Mouse (Mus musculus): ENCODE measurements at regions not wholly inside any gene's neighbourhood (a gene's known extent, or its start where the extent isn't known, plus 50 kb on each side); places are given as distances from the start of the nearest gene placed in this dataset.
"Not testable (repeated sequence)": the region's sequence is repeated elsewhere in the genome, so short reads cannot be mapped to it uniquely, and the experiment has no call there.

DNA sequence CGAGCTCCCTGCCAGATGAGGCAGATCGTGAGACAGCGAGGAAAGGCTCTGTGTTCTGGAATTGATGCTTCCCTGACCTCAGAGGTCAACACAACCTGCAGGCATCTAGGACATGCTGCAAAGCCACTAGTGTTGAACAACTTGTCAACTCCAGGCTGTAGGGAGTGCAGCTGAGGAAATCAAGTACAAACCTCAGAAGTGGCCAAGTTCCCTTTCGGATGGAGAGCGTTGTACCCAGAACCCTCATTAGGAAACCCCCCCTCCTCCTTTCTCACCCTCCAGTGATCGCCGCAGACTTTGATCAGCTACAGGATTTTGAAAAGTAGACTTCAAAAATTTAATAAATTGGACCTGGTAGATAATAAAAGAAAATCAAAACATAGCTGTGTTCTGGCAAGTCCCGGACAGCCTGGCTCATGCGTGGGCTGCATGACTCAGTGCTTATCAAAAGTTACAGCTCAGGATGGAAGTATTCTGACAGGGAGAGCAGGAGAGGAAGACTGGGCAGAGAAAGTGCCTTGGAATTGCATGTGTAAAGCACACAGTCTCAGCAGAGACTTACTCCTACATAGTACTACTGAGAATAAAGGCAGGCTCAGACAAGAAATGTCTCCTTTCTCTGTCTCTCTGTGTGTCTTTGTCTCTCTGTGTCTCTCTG, 224.2 kb downstream of the Diras2 start:
- no peak for DNase-seq (ENCODE audit: low read depth, low spot score)

GRCm38 (mm10) chr13:52310954-52311353, 220.1 kb downstream of the Diras2 start:
- DNase-seq (ENCODE audit: low read depth, low spot score) = no peak

DNA sequence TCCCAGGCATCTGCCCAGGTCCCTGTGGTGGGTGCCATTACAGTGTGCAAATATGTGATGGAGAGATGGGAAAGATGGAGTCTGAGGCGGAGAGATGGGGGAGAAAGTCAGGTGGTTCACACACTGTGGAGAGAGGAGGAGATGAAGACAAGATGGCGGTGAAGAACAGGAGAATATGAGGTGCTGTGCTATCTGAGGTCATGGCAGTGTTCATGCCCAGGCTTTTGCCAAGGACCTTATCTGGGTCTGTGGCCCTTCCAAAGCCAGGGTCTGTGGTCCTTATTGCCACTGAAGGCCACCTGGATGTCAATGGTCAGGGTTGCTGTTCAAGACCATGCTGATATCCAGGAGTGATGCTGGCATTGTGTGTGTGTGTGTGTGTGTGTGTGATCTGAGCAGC, 212.8 kb downstream of the Diras2 start:
- DNase-seq (ENCODE audit: low read depth, low spot score) = no peak

DNA sequence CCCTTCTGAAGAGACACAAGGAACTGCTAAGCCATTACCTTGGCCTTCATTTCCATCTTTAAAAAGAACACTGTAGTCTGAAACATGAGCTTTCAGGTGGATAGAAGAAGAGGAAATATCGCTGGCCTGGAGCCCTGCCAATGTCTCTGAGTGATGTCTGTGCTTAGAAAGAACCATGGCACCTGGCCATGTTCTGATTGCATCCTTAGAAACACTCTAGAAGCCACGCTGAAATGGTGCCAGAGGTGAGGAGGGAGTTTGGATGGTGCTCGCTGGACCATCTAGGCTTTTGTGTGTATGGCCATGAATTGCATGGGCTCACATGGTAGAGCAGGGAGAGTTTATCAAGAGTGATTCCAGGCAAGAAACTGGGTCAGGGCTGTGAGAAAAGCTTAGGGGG, 207.4 kb downstream of the Diras2 start:
- no peak for DNase-seq (ENCODE audit: low read depth, low spot score)

GRCm38 (mm10) chr13:52324378-52324777, 206.7 kb downstream of the Diras2 start:
- not testable (repeated sequence) for DNase-seq (ENCODE audit: low read depth, low spot score)

GRCm38 (mm10) chr13:52325647-52326046, 205.4 kb downstream of the Diras2 start:
- not testable (repeated sequence) for DNase-seq (ENCODE audit: low read depth, low spot score)

- DNase-seq (ENCODE audit: low read depth, low spot score) = no peak
These were observed 203.3 kb downstream of the Diras2 start for GRCm38 (mm10) chr13:52327734-52328133.

DNA sequence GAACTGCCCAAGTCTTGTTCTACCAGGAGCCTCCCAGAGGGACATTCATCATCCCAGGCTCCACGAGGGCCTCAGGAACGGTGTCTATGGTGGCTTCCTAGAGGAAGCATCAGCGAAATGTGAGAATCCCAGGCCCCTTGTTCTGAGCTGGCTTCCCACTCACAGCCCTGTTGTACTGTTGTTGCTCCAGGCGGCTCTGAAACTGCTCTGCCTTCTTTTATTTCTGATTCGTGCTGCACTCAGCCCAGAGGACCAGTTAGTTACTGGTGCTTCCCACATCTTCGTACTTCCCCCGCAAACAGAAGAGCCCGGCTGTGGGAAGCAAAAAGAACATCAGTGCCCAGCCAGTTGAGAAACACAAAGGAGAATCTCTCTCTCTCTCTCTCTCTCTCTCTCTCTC, 202.3 kb downstream of the Diras2 start:
- DNase-seq (ENCODE audit: low read depth, low spot score) = no peak

DNA sequence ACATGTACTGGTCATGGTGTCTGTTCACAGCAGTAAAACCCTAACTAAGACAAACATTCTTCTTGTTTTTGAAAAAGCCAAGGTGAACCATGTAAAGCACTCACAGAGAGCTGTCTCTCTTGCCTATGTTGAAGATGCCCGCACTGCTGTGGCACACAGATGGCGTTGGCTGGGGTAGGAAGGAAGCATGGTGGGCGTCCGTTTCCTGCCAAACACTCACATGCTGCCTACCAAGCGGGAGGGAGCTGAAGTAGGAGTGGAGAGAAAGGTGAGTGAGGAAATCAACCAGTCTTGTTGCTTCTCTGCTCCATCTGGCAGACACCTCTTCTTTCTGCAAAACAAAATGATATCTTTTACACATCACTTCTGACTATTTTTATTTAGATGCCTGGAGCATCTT, 200.0 kb downstream of the Diras2 start:
- no peak for DNase-seq (ENCODE audit: low read depth, low spot score)

DNA sequence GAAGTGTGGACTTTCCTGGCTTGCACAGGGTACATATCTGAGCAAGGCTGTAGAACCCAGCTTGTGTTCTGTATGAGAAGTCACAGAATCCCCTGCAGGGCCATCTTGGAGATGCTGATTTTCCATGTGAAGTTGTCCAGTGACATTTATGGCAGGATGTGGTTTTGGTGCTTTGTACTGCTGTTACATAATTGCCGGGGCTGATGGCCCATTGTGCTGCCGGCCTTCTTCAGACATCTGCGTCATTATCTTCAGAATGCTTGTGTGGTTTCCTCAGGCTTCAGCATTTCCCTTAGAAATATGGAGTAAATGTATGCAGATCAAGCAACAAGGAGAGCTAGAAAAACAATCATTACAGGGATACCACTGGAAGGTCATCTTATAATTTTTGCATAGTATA, 196.1 kb downstream of the Diras2 start:
- no peak for DNase-seq (ENCODE audit: low read depth, low spot score)

GRCm38 (mm10) chr13:52337936-52338335, 193.1 kb downstream of the Diras2 start:
- DNase-seq (ENCODE audit: low read depth, low spot score) = no peak

DNA sequence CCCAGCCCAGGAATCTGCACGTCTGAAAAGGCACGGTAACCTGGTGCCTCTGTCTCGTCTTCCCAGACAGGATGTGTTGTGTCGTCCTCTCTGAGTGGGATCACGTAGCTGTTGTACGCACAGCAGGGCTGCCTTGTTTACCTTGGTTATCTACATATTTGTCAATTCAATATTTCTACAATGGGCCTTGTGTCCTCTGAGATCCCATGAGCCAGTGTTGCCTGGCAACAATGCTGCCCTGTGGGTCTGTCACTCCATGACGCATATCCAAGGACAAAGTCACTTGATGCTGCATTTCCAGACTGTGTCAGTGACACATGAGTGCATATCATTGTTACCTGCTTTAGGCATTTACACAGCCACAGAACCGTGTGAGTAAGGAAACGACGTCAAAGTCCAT, 191.9 kb downstream of the Diras2 start:
- no peak for DNase-seq (ENCODE audit: low read depth, low spot score)

DNA sequence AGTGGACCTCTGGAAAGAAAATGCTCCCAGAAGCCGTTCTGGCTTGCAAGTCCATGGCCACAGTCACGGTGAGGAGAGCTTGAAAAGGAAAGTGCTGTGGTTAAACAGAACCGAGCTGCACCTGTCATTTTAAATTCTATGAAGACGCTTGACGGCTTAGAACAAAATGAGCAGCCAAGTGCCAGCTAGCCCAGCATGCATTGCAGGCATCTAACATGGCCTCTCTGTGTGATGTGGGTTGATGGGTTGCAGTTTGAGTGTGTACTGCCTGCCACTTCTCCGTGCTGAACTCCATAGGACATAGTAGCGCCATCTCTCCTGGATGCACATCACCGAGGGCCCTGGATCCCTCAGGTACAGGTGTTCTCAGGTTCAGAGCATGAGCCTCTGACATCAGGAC, 189.1 kb downstream of the Diras2 start:
- no peak for DNase-seq (ENCODE audit: low read depth, low spot score)

GRCm38 (mm10) chr13:52344383-52344782, 186.7 kb downstream of the Diras2 start:
- no peak for DNase-seq (ENCODE audit: low read depth, low spot score)

GRCm38 (mm10) chr13:52344853-52345252, 186.2 kb downstream of the Diras2 start:
- no peak for DNase-seq (ENCODE audit: low read depth, low spot score)

DNA sequence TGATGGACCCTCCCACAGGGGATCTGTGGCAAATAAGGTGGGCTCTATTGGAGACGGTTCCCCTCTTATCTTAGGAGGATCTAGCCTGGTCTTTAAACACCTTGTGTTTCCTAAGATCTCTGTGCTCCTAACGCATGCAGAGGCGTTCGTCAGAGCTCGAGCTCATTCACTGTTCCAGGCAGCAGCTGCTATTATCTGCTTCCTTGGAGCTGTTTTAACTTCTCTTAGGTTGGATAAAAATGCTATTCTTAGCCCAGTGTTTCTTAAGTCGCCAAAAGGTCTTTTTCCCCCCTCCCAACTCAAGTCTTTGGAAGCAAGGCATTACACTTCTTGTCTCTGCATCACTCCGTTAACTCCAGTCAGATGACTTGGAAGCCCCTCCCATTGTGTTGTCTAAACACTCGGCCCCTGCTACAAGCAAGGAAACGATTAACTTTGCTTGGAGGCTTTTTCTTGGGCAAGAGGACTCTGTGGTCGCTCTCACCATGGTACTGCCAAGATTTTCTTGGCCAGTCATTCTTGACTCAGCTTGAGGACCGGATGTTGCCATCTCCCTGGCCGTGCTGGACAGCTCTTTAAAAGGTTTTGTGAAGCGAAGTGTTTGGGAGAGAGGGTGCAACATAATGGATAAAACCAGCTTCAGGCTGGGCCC, 185.6 kb downstream of the Diras2 start:
- no peak for DNase-seq (ENCODE audit: low read depth, low spot score)

DNA sequence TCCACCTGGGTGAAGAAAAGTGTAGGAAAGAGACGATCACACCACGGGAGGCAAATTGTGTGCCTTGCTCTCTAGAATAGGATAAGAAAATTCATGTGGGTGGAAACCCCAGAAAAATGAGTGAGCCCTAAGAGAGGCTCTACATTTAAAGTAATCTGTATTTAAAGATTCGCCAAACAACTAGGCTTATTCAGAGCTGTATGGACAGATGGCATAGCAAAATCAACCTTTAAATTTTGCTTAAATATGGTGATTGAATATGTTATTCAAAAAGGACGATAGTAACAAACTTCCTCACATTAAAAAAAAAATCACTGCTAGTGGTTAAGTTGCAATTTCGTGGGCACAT, 185.1 kb downstream of the Diras2 start:
- DNase-seq (ENCODE audit: low read depth, low spot score) = no peak

GRCm38 (mm10) chr13:52347631-52348030, 183.4 kb downstream of the Diras2 start:
- no peak for DNase-seq (ENCODE audit: low read depth, low spot score)

GRCm38 (mm10) chr13:52349606-52350005, 181.5 kb downstream of the Diras2 start:
- no peak for DNase-seq (ENCODE audit: low read depth, low spot score)

DNA sequence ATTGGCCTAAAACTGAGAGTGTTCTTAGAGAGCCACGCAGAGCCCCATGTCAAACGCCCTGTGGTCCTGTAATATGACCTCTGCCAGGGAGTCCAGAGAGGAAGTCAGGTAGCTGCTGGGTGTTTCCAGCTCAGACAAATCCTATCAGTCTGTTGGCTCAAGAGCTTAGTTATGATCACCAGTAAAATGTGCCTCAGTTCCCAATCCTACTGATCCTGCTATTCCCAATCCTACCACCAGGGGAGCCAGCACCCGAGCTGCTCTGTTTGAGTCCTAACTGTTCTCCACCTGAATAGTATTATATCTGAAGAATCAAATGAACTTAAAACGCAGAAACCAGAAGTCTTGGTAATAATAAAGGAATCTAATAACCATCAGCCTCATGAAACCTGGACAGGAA, 178.5 kb downstream of the Diras2 start:
- no peak for DNase-seq (ENCODE audit: low read depth, low spot score)

DNA sequence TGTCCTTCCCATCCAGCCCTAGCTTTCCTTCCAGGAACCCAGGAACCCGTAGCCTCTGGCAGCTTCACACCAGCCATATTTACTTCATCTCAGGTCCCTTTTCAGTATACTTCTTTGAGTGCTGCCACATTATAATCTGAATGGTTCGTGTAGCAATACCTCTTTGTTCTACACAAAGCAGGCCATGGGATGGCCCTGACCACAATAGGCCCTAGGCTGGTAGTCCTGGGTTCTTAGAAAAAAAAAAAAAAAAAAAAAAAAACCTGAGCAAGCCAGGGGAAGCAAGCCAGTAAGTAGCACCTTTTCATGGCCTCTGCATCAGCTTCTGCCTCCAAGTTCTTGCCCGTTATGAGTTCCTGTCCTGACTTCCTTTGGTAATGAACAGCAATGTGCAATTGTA, 177.6 kb downstream of the Diras2 start:
- DNase-seq (ENCODE audit: low read depth, low spot score) = no peak

DNA sequence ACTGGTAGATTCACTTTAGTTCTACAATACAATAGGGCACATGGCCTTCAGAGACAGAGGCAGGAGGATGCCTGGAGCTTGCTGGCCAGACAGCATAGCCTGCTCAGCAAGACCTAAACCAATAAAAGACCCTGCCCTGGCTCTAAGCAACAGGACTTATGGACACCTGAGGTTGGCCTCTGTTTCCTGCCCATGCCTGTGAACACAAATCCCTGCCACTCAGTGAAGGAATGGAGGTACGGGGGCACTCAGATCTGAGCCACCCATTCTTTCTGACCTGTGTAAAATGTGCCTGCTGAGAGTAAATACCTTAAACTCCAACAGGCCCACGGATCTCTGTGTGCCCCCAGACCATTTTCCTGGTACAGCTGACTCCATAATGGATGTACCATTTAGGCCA, 177.1 kb downstream of the Diras2 start:
- DNase-seq (ENCODE audit: low read depth, low spot score) = no peak

- not testable (repeated sequence) for DNase-seq (ENCODE audit: low read depth, low spot score)
These were observed 175.2 kb downstream of the Diras2 start for GRCm38 (mm10) chr13:52355921-52356320.

GRCm38 (mm10) chr13:52359332-52359731, 171.7 kb downstream of the Diras2 start:
- not testable (repeated sequence) for DNase-seq (ENCODE audit: low read depth, low spot score)
